Mouse (Mus musculus) G1E (cell line): ENCODE results near the gene Zbed5. TPM values are rescaled to one million over a fixed set of nuclear protein-coding genes. Genes with fewer than 3 reads are reported as not detected.
A peak's percentile ranks its signal among the peaks of the same experiment; 100 is the strongest.
"Not testable (repeated sequence)": the region's sequence is repeated elsewhere in the genome, so short reads cannot be mapped to it uniquely, and the experiment has no call there.

ENCODE experiments used
- ATAC-seq: 2 replicates; pipeline ENCODE4 v1.8.0; 2016; ENCODE audit warnings: mild to moderate bottlenecking; ENCODE audit not compliant: insufficient number of reproducible peaks, poor library complexity, low FRiP score, severe bottlenecking; ENCODE audit errors: extremely low read depth
- DNase-seq: peaks from one replicate; pipeline ENCODE4 v3.0.0; 2012; ENCODE audit warnings: low spot score
- H3K27me3 ChIP-seq: 2 replicates; pipeline ENCODE4 v1.6.1; 2012; ENCODE audit warnings: mild to moderate bottlenecking, low read length, inconsistent platforms; ENCODE audit not compliant: insufficient read depth
- H3K36me3 ChIP-seq: replicated peaks from 2 replicates; pipeline ENCODE3; 2012; ENCODE audit warnings: mild to moderate bottlenecking, inconsistent platforms
- H3K4me1 ChIP-seq: 2 replicates; pipeline ENCODE4 v1.6.1; 2012; ENCODE audit warnings: low read depth, low read length, inconsistent platforms, mixed read lengths; ENCODE audit not compliant: insufficient read depth
- H3K4me3 ChIP-seq: 2 replicates; pipeline ENCODE4 v1.5.1; 2012; ENCODE audit warnings: low read depth, mild to moderate bottlenecking, inconsistent platforms, low read length, moderate library complexity, mixed read lengths
- H3K9me3 ChIP-seq: replicated peaks from 2 replicates; pipeline ENCODE4 v1.6.1; 2012; ENCODE audit warnings: inconsistent platforms
- CTCF ChIP-seq: IDR thresholded peaks from 2 replicates; pipeline ENCODE4 v1.5.1; 2012; ENCODE audit warnings: low read depth, low read length, inconsistent platforms, mixed read lengths
- GATA1 ChIP-seq: IDR thresholded peaks from 2 replicates; pipeline ENCODE4 v1.6.1; 2012; ENCODE audit warnings: borderline replicate concordance, low read length, inconsistent platforms, mixed read lengths
- GATA2 ChIP-seq: IDR thresholded peaks from 2 replicates; pipeline ENCODE4 v1.6.1; 2012; ENCODE audit warnings: low read depth, low read length, inconsistent platforms, borderline replicate concordance
- POLR2AphosphoS5 ChIP-seq: IDR thresholded peaks from 2 replicates; pipeline ENCODE4 v1.6.1; 2012; ENCODE audit warnings: low read depth, low read length, inconsistent platforms; ENCODE audit not compliant: insufficient replicate concordance
- TAL1 ChIP-seq: conservative IDR thresholded peaks from 2 replicates; pipeline ENCODE4 v1.6.1; 2012; ENCODE audit warnings: low read depth, low read length, inconsistent platforms, mixed read lengths
- polyA plus RNA-seq: library from polyadenylated mRNA; stranded (reverse); fragments of >175 nt; gene quantifications from 2 replicates; pipeline ENCODE4 v1.2.3, GENCODE M21; 2012
- total RNA-seq, 2 experiments: library from RNA; stranded (forward) in 1 of 2; stranded (reverse) in 1 of 2; fragments of 200-1000 nt in 1 of 2; fragments of >200 nt in 1 of 2; fragmentation: Nextera tagmentation in 1 of 2; gene quantifications; 2 replicates each; pipeline ENCODE4 v1.2.3; 2014 to 2017

Gene Zbed5
- total and polyA plus RNA-seq, 3 experiments: 0.67 to 6.9 (median 1.4) TPM

- no peak for TF ChIP-seq POLR2AphosphoS5
- TF ChIP-seq CTCF: no peak
- TF ChIP-seq GATA2: no peak
- TF ChIP-seq TAL1: no peak
- TF ChIP-seq GATA1: no peak
Measured at GRCm38 (mm10) chr5:129898449-129898848, 2.9 kb downstream of the Zbed5 start, which contains the start of gene Phkg1. Gene Phkg1 (minus strand): TSS chr5:129898549.

DNA sequence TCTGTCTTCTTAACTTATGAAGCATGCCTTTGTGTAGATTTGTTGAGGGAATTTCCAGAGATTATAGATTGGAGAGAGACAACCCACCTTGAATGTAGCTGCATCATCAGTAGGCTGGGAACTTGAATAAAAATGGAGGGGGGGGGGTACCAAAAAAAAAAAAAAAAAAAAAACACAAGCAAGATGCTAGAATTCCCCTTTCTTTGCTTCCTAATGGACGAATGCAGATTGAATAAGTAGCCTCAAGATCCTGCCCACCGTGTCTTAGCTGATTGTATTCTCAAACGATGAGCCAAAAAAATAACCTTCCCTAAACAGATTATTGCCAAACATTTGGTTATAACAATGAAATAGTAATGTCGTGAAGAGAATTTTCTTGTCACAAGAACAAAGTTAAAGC, 12.3 kb downstream of the Zbed5 start:
- H3K4me3 ChIP-seq: peak overlapping the region; percentile 98
- no peaks in the 10 kb centered on the region for H3K27me3 ChIP-seq
- H3K4me1 ChIP-seq: peaks cover 36% of the 10 kb centered on the region
- TF ChIP-seq POLR2AphosphoS5: no peak
- H3K9me3 ChIP-seq: no peaks in the 10 kb centered on the region
- H3K36me3 ChIP-seq: no peaks in the 10 kb centered on the region
- ATAC-seq (no peak), DNase-seq (no peak)

More at GRCm38 (mm10) chr5:129898449-129898848, 2.9 kb downstream of the Zbed5 start, which contains the start of gene Phkg1:
- no peaks in the 10 kb centered on the region; the same call in 1 of the 2 replicates for H3K27me3 ChIP-seq
- H3K4me3 ChIP-seq: no peak within 1 kb of the TSS
- DNase-seq: no peak
- H3K36me3 ChIP-seq: no peaks in the 10 kb centered on the region
- no peaks in the 10 kb centered on the region for H3K9me3 ChIP-seq
- no peak for ATAC-seq
- H3K4me1 ChIP-seq: peaks cover 12% of the 10 kb centered on the region

DNA sequence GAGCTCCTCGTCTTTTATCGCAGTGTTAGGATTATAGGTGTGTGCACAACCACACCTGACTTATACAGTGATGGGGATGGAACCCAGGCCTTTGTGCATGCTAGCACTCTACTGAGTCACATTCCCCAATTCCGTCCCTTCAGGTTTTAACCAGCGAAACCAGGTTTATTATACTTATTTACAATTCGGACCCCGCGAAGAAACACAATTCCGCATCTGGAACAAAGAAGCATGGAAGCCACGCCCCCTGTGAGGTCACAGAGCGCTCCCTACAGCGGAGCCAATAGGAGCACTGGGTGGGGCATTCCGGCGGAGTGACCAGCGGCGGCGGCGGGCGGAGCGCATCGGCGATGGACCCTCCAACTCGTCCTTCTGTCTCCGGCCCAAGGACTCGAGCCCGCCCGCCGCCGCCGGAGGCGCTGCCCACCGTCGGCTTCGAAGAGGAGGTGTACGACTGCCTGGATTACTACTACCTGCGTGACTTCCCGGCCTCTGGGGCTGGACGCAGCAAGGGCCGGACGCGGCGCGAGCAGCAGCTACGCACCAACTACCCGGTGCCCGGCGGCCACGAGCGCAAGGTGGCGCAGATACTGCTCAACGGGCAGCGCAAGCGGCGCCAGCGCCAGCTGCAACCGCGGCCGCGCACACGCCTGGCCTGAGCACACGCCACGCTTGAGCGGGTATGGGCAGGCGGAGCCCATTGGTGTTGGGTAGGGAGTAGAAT, 12.9 kb downstream of the Zbed5 start, which contains the start of gene Nupr1l:
Gene Nupr1l, plus strand, starts transcription at position 299 of the 724 bp plus-strand sequence.
- DNase-seq: peak; percentile 80
- Histone ChIP-seq H3K4me1 (peaks cover 36% of the 10 kb centered on the region), H3K9me3 (no peaks in the 10 kb centered on the region), H3K27me3 (no peaks in the 10 kb centered on the region), H3K36me3 (no peaks in the 10 kb centered on the region), H3K4me3 (peak within 1 kb of the TSS; percentile 98)
- TF ChIP-seq TAL1 (no peak), CTCF (no peak), GATA2 (no peak), GATA1 (no peak), POLR2AphosphoS5 (no peak)
- peak; percentile 99 for ATAC-seq

DNA sequence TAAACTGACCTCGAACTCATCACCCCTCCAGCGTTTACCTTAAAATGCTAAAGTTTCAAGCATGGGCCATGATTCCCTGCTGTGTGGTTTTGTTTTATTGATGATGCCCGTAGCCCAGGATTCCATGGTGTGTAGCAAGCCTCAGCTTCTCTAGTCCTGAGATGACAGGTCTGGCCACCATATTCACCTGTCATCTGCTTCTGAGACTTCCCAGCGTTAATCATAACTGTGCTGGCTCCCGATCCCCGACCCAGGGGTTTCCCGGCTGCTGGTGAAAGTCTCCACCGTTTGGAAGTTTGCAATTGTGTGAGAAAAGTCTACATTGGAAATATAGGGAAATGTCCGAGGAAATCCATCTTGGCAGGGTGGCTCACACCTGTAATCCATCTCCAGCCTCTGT, 13.6 kb downstream of the Zbed5 start:
- H3K36me3 ChIP-seq: no peaks in the 10 kb centered on the region
- no peaks in the 10 kb centered on the region for H3K27me3 ChIP-seq
- no peak for TF ChIP-seq POLR2AphosphoS5
- no peak for TF ChIP-seq CTCF
- no peak for TF ChIP-seq GATA1
- H3K4me1 ChIP-seq: peaks cover 41% of the 10 kb centered on the region
- ATAC-seq (no peak), DNase-seq (no peak)
- peak overlapping the region; percentile 98 for H3K4me3 ChIP-seq
- H3K9me3 ChIP-seq: no peaks in the 10 kb centered on the region

DNA sequence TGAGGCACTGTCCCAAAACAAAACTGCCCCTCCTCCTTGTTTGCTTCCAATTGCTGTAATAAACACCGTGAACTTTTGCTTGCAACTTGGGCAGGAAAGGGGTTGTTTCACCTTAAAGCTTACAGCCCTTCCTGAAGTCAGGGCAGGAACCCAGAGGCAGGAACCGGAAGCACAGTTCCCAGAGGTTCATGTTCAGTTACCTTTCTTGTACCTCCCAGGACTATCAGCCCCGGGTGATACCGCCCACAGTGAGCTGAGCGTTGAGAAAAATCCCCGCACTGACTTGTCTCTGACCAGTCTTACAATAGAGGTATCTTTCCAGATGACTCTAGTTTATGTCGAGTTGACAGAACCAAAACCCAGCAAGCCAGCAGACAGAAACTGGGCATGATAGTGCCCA, 14.1 kb downstream of the Zbed5 start:
- ATAC-seq (no peak), DNase-seq (no peak)
- H3K27me3 ChIP-seq: no peaks in the 10 kb centered on the region
- TF ChIP-seq GATA1 (no peak), GATA2 (no peak), TAL1 (no peak)
- H3K4me3 ChIP-seq: no peak overlapping the region
- peaks cover 45% of the 10 kb centered on the region for H3K4me1 ChIP-seq
- no peaks in the 10 kb centered on the region for H3K9me3 ChIP-seq
- no peaks in the 10 kb centered on the region for H3K36me3 ChIP-seq

DNA sequence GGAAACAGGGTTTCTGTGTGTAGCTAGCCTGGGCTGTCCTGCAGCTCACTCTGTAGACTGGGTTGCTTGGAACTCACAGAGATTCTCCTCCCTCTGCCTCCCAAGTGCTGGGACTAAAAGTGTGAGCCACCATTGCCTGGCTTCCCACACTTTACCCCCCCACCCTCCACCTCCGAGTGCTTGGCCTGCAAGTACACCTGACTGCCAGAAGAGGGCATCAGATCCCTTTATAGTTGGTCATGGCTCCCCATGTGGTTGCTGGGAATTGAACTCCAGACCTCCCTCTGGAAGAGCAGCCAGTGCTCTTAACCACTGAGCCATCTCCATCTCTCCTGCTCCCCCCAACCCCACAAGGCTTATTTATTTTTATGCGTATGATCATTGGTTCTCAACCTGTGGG, 18.5 kb downstream of the Zbed5 start:
- H3K4me3 ChIP-seq: no peak overlapping the region
- H3K27me3 ChIP-seq: no peaks in the 10 kb centered on the region
- DNase-seq (no peak), ATAC-seq (no peak)
- TF ChIP-seq GATA1: no peak
- peak; percentile 73 for TF ChIP-seq CTCF
- no peak for TF ChIP-seq TAL1
- no peak for TF ChIP-seq GATA2
- no peak for TF ChIP-seq POLR2AphosphoS5
- H3K9me3 ChIP-seq: no peaks in the 10 kb centered on the region
- H3K4me1 ChIP-seq: peaks cover 37% of the 10 kb centered on the region
- no peaks in the 10 kb centered on the region for H3K36me3 ChIP-seq

GRCm38 (mm10) chr5:129915491-129915890, 20.0 kb downstream of the Zbed5 start:
- peaks cover 33% of the 10 kb centered on the region for H3K4me1 ChIP-seq
- ATAC-seq, H3K36me3 ChIP-seq, H3K4me3 ChIP-seq, H3K27me3 ChIP-seq, DNase-seq, H3K9me3 ChIP-seq: not testable (repeated sequence)
